Mouse (Mus musculus): ENCODE data around the gene Cmtm2a. TPM values are rescaled to one million over a fixed set of nuclear protein-coding genes. Genes with fewer than 3 reads are reported as not detected.

The Cmtm2a gene
- polyA plus RNA-seq, 1 experiment from 2014 or later, result not detected

GRCm38 (mm10) chr8:104242038-104242644, 50.8 kb downstream of the Cmtm2a start:
- no peaks in the 10 kb centered on the region for H3K27me3 ChIP-seq
- no peaks in the 10 kb centered on the region for H3K9me3 ChIP-seq
- no peak overlapping the region for H3K4me3 ChIP-seq (replicated peaks)
- H3K9ac ChIP-seq (replicated peaks), result no peak overlapping the region
- H3K4me1 ChIP-seq (replicated peaks), result peaks cover 7% of the 10 kb centered on the region
- ATAC-seq, result no peak
- WGBS, result 80% methylated on average over 12 of the region's 12 CpGs
- H3K4me2 ChIP-seq (replicated peaks), result no peak overlapping the region
- H3K27ac ChIP-seq, result no peak overlapping the region
- peaks cover 89% of the 10 kb centered on the region for H3K36me3 ChIP-seq

DNA sequence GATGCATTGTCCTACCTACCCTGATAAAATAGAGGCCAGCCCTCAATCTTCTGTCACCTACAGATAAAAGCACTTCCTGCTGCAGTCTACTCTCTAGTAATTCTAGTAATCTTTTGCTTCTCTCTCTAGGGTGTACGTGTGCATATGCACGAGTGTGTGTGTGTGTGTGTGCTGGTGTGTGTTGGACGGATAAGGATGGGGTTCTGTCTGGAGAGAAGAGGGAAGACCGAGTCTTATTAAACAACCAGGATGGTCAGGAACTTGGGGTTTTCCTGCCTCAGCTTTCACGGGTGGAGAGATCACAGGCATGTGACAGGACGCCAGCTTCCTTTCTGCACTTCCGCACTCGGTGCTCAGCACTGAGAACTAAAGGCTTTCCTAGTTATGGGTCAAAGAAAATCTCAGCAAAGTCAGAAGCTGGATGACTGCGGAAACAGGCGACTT, 53.5 kb downstream of the Cmtm2a start:
- ATAC-seq, result no peak
- Histone ChIP-seq H3K36me3 (peaks cover 99% of the 10 kb centered on the region), H3K9ac (replicated peaks) (no peak overlapping the region), H3K9me3 (no peaks in the 10 kb centered on the region), H3K27ac (no peak overlapping the region), H3K4me3 (replicated peaks) (no peak overlapping the region), H3K27me3 (no peaks in the 10 kb centered on the region), H3K4me1 (replicated peaks) (no peaks in the 10 kb centered on the region), H3K4me2 (replicated peaks) (no peak overlapping the region)
- 89% methylated on average over 10 of the region's 10 CpGs for WGBS

GRCm38 (mm10) chr8:104234573-104234972, 58.4 kb downstream of the Cmtm2a start:
- H3K4me2 ChIP-seq (replicated peaks), result no peak overlapping the region
- 42% methylated on average over 6 of the region's 6 CpGs for WGBS
- peaks cover 100% of the 10 kb centered on the region for H3K36me3 ChIP-seq
- no peaks in the 10 kb centered on the region for H3K9me3 ChIP-seq
- ATAC-seq, result peak; percentile 67
- no peak overlapping the region for H3K9ac ChIP-seq (replicated peaks)
- H3K27me3 ChIP-seq, result no peaks in the 10 kb centered on the region
- no peak overlapping the region for H3K27ac ChIP-seq
- H3K4me1 ChIP-seq (replicated peaks), result no peaks in the 10 kb centered on the region
- H3K4me3 ChIP-seq (replicated peaks), result no peak overlapping the region

DNA sequence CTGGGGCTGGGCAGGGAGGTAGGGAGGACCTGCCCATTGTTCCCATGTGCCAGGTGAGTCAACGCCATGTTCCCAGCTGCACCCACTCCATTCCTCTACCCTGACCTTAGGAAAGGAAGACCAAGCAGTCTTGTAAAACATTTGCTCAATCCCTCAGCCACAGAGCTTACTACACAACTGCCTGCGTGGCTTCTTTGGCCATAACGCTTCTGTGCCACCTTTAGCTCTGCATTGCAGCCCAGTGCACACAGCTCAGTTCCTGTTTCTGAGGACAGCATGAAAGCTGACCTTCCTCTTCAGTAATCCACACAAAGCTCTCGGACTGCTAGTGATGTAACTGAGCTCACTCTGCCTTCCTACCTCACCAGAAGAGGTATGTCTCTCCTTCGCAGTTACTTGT, 60.1 kb downstream of the Cmtm2a start:
- H3K4me2 ChIP-seq (replicated peaks), result no peak overlapping the region
- H3K4me3 ChIP-seq (replicated peaks), result no peak overlapping the region
- H3K27me3 ChIP-seq, result no peaks in the 10 kb centered on the region
- H3K9ac ChIP-seq (replicated peaks), result no peak overlapping the region
- ATAC-seq, result no peak
- H3K4me1 ChIP-seq (replicated peaks), result no peaks in the 10 kb centered on the region
- H3K36me3 ChIP-seq, result peaks cover 98% of the 10 kb centered on the region
- 96% methylated on average over 5 of the region's 5 CpGs for WGBS
- no peaks in the 10 kb centered on the region for H3K9me3 ChIP-seq
- no peak overlapping the region for H3K27ac ChIP-seq

DNA sequence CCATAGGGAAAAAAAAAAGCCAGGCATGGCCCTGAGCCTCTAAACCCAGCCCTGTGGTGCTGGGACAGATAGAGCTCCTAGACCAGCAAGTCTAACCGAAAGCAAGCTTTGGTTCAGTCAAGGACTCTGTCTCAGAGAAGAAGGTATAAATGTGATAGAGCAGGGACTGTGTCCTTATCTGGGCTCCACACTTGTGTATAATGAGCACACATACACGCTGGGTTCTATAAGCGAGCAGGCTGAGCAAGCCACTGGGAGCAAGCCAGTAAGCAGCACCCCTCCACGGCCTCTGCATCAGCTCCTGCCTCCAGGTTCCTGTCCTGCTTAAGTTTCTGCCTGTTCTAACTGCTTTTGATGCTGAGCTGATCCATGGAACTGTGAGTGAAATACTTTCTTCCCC, 60.9 kb downstream of the Cmtm2a start:
- 92% methylated on average over 4 of the region's 4 CpGs for WGBS
- Histone ChIP-seq H3K9me3 (no peaks in the 10 kb centered on the region), H3K4me1 (replicated peaks) (no peaks in the 10 kb centered on the region), H3K4me2 (replicated peaks) (no peak overlapping the region), H3K4me3 (replicated peaks) (no peak overlapping the region), H3K27ac (no peak overlapping the region), H3K9ac (replicated peaks) (no peak overlapping the region), H3K36me3 (peaks cover 98% of the 10 kb centered on the region), H3K27me3 (no peaks in the 10 kb centered on the region)
- ATAC-seq, result no peak

Other genes starting within 250 kb of the Cmtm2a start
- gene Cdh5, start 191.6 kb downstream of the Cmtm2a start, polyA plus RNA-seq (2015; fragmentation: Nextera tagmentation; extraction: Ambion mirVana), result 12.8 TPM in 2 replicates
- 1.8 and 2.0 TPM in 2 replicates for gene Bean1, start 122.7 kb downstream of the Cmtm2a start, polyA plus RNA-seq (2015; fragmentation: Nextera tagmentation; extraction: Ambion mirVana)
- gene Tk2, start 44.6 kb downstream of the Cmtm2a start, polyA plus RNA-seq (2015; fragmentation: Nextera tagmentation; extraction: Ambion mirVana), result 43.1 and 46.3 TPM in 2 replicates
- gene Cklf, start 42.3 kb downstream of the Cmtm2a start, polyA plus RNA-seq (2015; fragmentation: Nextera tagmentation; extraction: Ambion mirVana), result 34.4 and 36.5 TPM in 2 replicates
- gene Gm45711, start 16.9 kb upstream of the Cmtm2a start, polyA plus RNA-seq (2015; fragmentation: Nextera tagmentation; extraction: Ambion mirVana), result not detected in 2 replicates
- not detected in 2 replicates for gene Cmtm1, start 17.0 kb upstream of the Cmtm2a start, polyA plus RNA-seq (2015; fragmentation: Nextera tagmentation; extraction: Ambion mirVana)
- not detected in 2 replicates for gene Gm11020, start 28.4 kb upstream of the Cmtm2a start, polyA plus RNA-seq (2015; fragmentation: Nextera tagmentation; extraction: Ambion mirVana)
- not detected in 2 replicates for gene Cmtm2b, start 29.0 kb upstream of the Cmtm2a start, polyA plus RNA-seq (2015; fragmentation: Nextera tagmentation; extraction: Ambion mirVana)
- gene Cmtm3, start 46.2 kb upstream of the Cmtm2a start, polyA plus RNA-seq (2015; fragmentation: Nextera tagmentation; extraction: Ambion mirVana), result 31.4 and 34.9 TPM in 2 replicates
- 1.8 TPM in 2 replicates for gene Cmtm4, start 102.6 kb upstream of the Cmtm2a start, polyA plus RNA-seq (2015; fragmentation: Nextera tagmentation; extraction: Ambion mirVana)
- gene Dync1li2, start 149.9 kb upstream of the Cmtm2a start, polyA plus RNA-seq (2015; fragmentation: Nextera tagmentation; extraction: Ambion mirVana), result 120 and 124 TPM in 2 replicates
- 0.18 and 0.27 TPM in 2 replicates for gene Terb1, start 216.7 kb upstream of the Cmtm2a start, polyA plus RNA-seq (2015; fragmentation: Nextera tagmentation; extraction: Ambion mirVana)
- 107 and 117 TPM in 2 replicates for gene Nae1, start 241.5 kb upstream of the Cmtm2a start, polyA plus RNA-seq (2015; fragmentation: Nextera tagmentation; extraction: Ambion mirVana)
- gene Car7, start 241.5 kb upstream of the Cmtm2a start, polyA plus RNA-seq (2015; fragmentation: Nextera tagmentation; extraction: Ambion mirVana), result 1.7 and 2.2 TPM in 2 replicates

Measured in midbrain, embryonic 13.5 days (tissue).